ENCODE assay signal across 10 mouse cellular contexts in genomic region chr15:82959151-82959550, GRCm38 (mm10). TPM values are rescaled to one million over a fixed set of nuclear protein-coding genes. Genes with fewer than 3 reads are reported as not detected.
DNase-seq lines count a peak whose midpoint lies in the region; ATAC-seq lines count a peak whose summit lies in the region.
"Had no signal": no experiment of that assay in that cellular context is flagged by ENCODE, and none has a peak within 500 bp of the region (broad histone marks: within the 10 kb centered on the region; RNA-seq: fewer than 3 reads in every experiment).

No protein-coding gene starts in this region.

- H3K27ac ChIP-seq in hindbrain, embryonic 12.5 days: peak overlapping the region; percentile 64; the same call in 1 of the 2 replicates
- no peak overlapping the region for H3K27ac ChIP-seq in hindbrain, embryonic 11.5 days (ENCODE audit: low read depth, low read length)
- no peak overlapping the region for H3K27ac ChIP-seq in embryonic facial prominence, embryonic 13.5 days
- peak overlapping the region; percentile 81 for H3K27ac ChIP-seq in forebrain, embryonic 15.5 days (replicated peaks)
- no peak overlapping the region for H3K27ac ChIP-seq in lung, embryonic 16.5 days (ENCODE audit: low read length)
- H3K27ac ChIP-seq: liver, embryonic 15.5 days had no signal

- 60% methylated on average over 12 of the region's 12 CpGs for WGBS in hindbrain, embryonic 12.5 days
- WGBS in hindbrain, embryonic 11.5 days: 61% methylated on average over 12 of the region's 12 CpGs
- 58% methylated on average over 12 of the region's 12 CpGs for WGBS in embryonic facial prominence, embryonic 13.5 days
- 41% methylated on average over 12 of the region's 12 CpGs for WGBS in forebrain, embryonic 15.5 days
- WGBS in lung, embryonic 16.5 days: 37% methylated on average over 12 of the region's 12 CpGs

- H3K4me2 ChIP-seq in hindbrain, embryonic 12.5 days (replicated peaks): peak overlapping the region; percentile 41
- H3K4me2 ChIP-seq in hindbrain, embryonic 11.5 days (replicated peaks; ENCODE audit: low read depth, low read length): no peak overlapping the region
- H3K4me2 ChIP-seq in embryonic facial prominence, embryonic 13.5 days: peak overlapping the region; percentile 57
- H3K4me2 ChIP-seq in forebrain, embryonic 15.5 days (replicated peaks): peak overlapping the region; percentile 50
- H3K4me2 ChIP-seq in lung, embryonic 16.5 days (ENCODE audit: low read depth, low read length): no peak overlapping the region
- H3K4me2 ChIP-seq: liver, embryonic 15.5 days had no signal

- no peaks in the 10 kb centered on the region for H3K36me3 ChIP-seq in hindbrain, embryonic 12.5 days
- no peaks in the 10 kb centered on the region for H3K36me3 ChIP-seq in hindbrain, embryonic 11.5 days (ENCODE audit: control insufficient read depth, insufficient read depth, low read length)
- H3K36me3 ChIP-seq in embryonic facial prominence, embryonic 13.5 days: peaks cover 5% of the 10 kb centered on the region; the same call in 1 of the 2 replicates
- no peaks in the 10 kb centered on the region for H3K36me3 ChIP-seq in forebrain, embryonic 15.5 days
- H3K36me3 ChIP-seq in lung, embryonic 16.5 days (ENCODE audit: control insufficient read depth, insufficient read depth, low read length): no peaks in the 10 kb centered on the region
- H3K36me3 ChIP-seq: liver, embryonic 15.5 days had no signal

- no peak for DNase-seq in hindbrain, embryonic 11.5 days (ENCODE audit: low spot score)
- DNase-seq in yolk sac, embryonic 10.5 days (ENCODE audit: low spot score): no peak
- DNase-seq in embryo, embryonic 11 days: no peak
- no peak for DNase-seq in layer of hippocampus, postnatal 10 days (ENCODE audit: low spot score in 2 of 2)
- DNase-seq: thymus, adult 2 months had no signal

- ATAC-seq in hindbrain, embryonic 12.5 days (ENCODE audit: low FRiP score): no peak
- no peak for ATAC-seq in hindbrain, embryonic 11.5 days (ENCODE audit: low FRiP score)
- ATAC-seq in embryonic facial prominence, embryonic 13.5 days (ENCODE audit: insufficient number of reproducible peaks, insufficient read depth, low FRiP score, low TSS enrichment, low read depth): no peak
- no peak for ATAC-seq in forebrain, embryonic 15.5 days (replicated peaks)
- ATAC-seq in lung, embryonic 16.5 days (ENCODE audit: low read depth): no peak; the same call in 1 of the 2 replicates

- H3K4me1 ChIP-seq in hindbrain, embryonic 12.5 days: peaks cover 86% of the 10 kb centered on the region
- peaks cover 23% of the 10 kb centered on the region for H3K4me1 ChIP-seq in hindbrain, embryonic 11.5 days (replicated peaks; ENCODE audit: control insufficient read depth, insufficient read depth, low read length)
- peaks cover 86% of the 10 kb centered on the region for H3K4me1 ChIP-seq in embryonic facial prominence, embryonic 13.5 days
- peaks cover 69% of the 10 kb centered on the region for H3K4me1 ChIP-seq in forebrain, embryonic 15.5 days
- peaks cover 40% of the 10 kb centered on the region for H3K4me1 ChIP-seq in lung, embryonic 16.5 days (replicated peaks; ENCODE audit: control insufficient read depth, insufficient read depth, low read length)

- peaks cover 75% of the 10 kb centered on the region for H3K27me3 ChIP-seq in hindbrain, embryonic 12.5 days
- H3K27me3 ChIP-seq in hindbrain, embryonic 11.5 days (ENCODE audit: control insufficient read depth, insufficient read depth, low read length): peaks cover 81% of the 10 kb centered on the region
- H3K27me3 ChIP-seq in embryonic facial prominence, embryonic 13.5 days: peaks cover 14% of the 10 kb centered on the region
- no peaks in the 10 kb centered on the region for H3K27me3 ChIP-seq in forebrain, embryonic 15.5 days
- H3K27me3 ChIP-seq in lung, embryonic 16.5 days (ENCODE audit: control insufficient read depth, insufficient read depth, low read depth, low read length): peaks cover 18% of the 10 kb centered on the region

- H3K9me3 ChIP-seq in hindbrain, embryonic 12.5 days (replicated peaks): no peaks in the 10 kb centered on the region
- H3K9me3 ChIP-seq in hindbrain, embryonic 11.5 days (ENCODE audit: control insufficient read depth, low read length): no peaks in the 10 kb centered on the region
- H3K9me3 ChIP-seq in embryonic facial prominence, embryonic 13.5 days: no peaks in the 10 kb centered on the region
- no peaks in the 10 kb centered on the region for H3K9me3 ChIP-seq in forebrain, embryonic 15.5 days
- H3K9me3 ChIP-seq in lung, embryonic 16.5 days (ENCODE audit: control insufficient read depth, low read length): no peaks in the 10 kb centered on the region
- H3K9me3 ChIP-seq: liver, embryonic 15.5 days had no signal

- H3K4me3 ChIP-seq in hindbrain, embryonic 12.5 days: no peak overlapping the region
- H3K4me3 ChIP-seq in hindbrain, embryonic 11.5 days (ENCODE audit: low read depth, low read length): no peak overlapping the region
- no peak overlapping the region for H3K4me3 ChIP-seq in embryonic facial prominence, embryonic 13.5 days
- no peak overlapping the region for H3K4me3 ChIP-seq in forebrain, embryonic 15.5 days
- no peak overlapping the region for H3K4me3 ChIP-seq in lung, embryonic 16.5 days (ENCODE audit: low read length)
- H3K4me3 ChIP-seq: liver, embryonic 15.5 days had no signal

- peak overlapping the region; percentile 35; the same call in 1 of the 2 replicates for H3K9ac ChIP-seq in hindbrain, embryonic 12.5 days
- no peak overlapping the region for H3K9ac ChIP-seq in hindbrain, embryonic 11.5 days (ENCODE audit: low read depth, low read length)
- H3K9ac ChIP-seq in embryonic facial prominence, embryonic 13.5 days: no peak overlapping the region
- peak overlapping the region; percentile 39 for H3K9ac ChIP-seq in forebrain, embryonic 15.5 days (replicated peaks)
- 0 out of 2 replicates have a peak overlapping the region, but pooled peaks have one; percentile 22 for H3K9ac ChIP-seq in lung, embryonic 16.5 days (ENCODE audit: low read length)
- H3K9ac ChIP-seq: liver, embryonic 15.5 days had no signal

RNA-seq across cellular contexts. Expression of gene Tcf20, which starts 28.5 kb away (rescaled TPM):
- 12.4 and 14.0 TPM in 2 replicates for polyA plus RNA-seq in hindbrain, embryonic 12.5 days (2016; fragmentation: Nextera tagmentation; extraction: Ambion mirVana)
- polyA plus RNA-seq in hindbrain, embryonic 11.5 days (2014; fragmentation: Nextera tagmentation; extraction: Ambion mirVana): 12.6 and 14.8 TPM in 2 replicates
- polyA plus RNA-seq in embryonic facial prominence, embryonic 13.5 days (2015; fragmentation: Nextera tagmentation; extraction: Ambion mirVana): 15.2 and 15.8 TPM in 2 replicates
- 18.2 and 18.7 TPM in 2 replicates for polyA plus RNA-seq in forebrain, embryonic 15.5 days (2015; fragmentation: Nextera tagmentation; extraction: Ambion mirVana)
- polyA plus RNA-seq in lung, embryonic 16.5 days (2015; fragmentation: Nextera tagmentation; extraction: Ambion mirVana): 7.2 and 7.3 TPM in 2 replicates
- 100 to 1,000 TPM; 139 to 153 TPM for total RNA-seq in layer of hippocampus, postnatal 10 days (2021)

Comparison
In these comparisons a context has a peak if more than half of its experiments do, and no peak if none do; other contexts are left out.
1. H3K27ac ChIP-seq: peak in hindbrain, embryonic 12.5 days (single experiment) and forebrain, embryonic 15.5 days (single experiment); none in hindbrain, embryonic 11.5 days (single experiment), embryonic facial prominence, embryonic 13.5 days (single experiment) and lung, embryonic 16.5 days (single experiment).
2. H3K4me2 ChIP-seq: peak in hindbrain, embryonic 12.5 days (single experiment), embryonic facial prominence, embryonic 13.5 days (single experiment) and forebrain, embryonic 15.5 days (single experiment); none in hindbrain, embryonic 11.5 days (single experiment) and lung, embryonic 16.5 days (single experiment).
3. H3K9ac ChIP-seq: peak in hindbrain, embryonic 12.5 days (single experiment), forebrain, embryonic 15.5 days (single experiment) and lung, embryonic 16.5 days (single experiment); none in hindbrain, embryonic 11.5 days (single experiment) and embryonic facial prominence, embryonic 13.5 days (single experiment).